Mouse (Mus musculus): ENCODE measurements around the gene Mei1.

Mei1 gene

GRCm38 (mm10) chr15:82152022-82152421 lies 82.2 kb downstream of the Mei1 start:
- DNase-seq (ENCODE audit: low spot score) = no peak

- no peak for DNase-seq (ENCODE audit: low spot score)
Observed at GRCm38 (mm10) chr15:82152435-82152834, 82.6 kb downstream of the Mei1 start.

- no peak for DNase-seq (ENCODE audit: low spot score)
Observed at GRCm38 (mm10) chr15:82156298-82156697, 86.5 kb downstream of the Mei1 start.

- DNase-seq (ENCODE audit: low spot score) = no peak
Observed at GRCm38 (mm10) chr15:82156902-82157301, 87.1 kb downstream of the Mei1 start.

DNA sequence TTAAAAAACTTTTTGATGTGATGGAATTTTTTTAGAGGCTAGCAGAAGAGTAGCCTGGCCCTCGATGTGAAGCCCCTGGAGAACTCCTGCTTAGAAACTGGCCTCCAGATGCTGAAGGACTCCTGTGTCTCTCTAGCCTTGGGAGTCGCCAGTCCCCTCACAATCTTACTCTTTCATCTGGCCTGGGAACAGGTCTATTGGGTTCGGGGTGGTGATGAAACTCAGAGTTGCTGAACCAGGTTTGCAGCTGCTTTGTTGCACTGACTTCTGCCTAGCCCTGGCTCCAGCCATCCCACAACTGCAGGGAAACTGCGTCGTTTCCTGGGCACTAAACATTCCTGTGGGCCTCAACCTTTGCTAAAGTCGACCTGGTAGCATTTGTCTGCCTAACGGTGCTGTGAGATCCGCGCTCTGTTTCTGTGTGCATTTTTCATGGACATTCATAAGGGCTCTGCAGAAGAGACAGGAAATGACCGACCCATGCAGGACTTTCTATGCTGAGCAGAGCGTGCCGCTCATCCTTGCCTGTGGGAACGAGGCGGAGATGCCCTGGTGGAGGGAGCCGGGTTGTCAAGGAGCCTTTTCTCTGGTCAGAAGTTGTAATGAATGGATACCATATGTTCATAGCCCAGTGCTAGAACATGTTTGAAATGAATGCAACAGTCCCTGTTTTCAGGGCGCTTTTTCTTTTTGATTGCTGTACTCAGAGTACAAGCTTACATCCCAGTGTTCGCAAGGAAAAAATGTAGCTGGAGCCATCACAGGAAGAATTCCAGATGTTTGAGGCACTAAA lies 88.6 kb downstream of the Mei1 start:
- DNase-seq (ENCODE audit: low spot score) = peak; percentile 42

DNA sequence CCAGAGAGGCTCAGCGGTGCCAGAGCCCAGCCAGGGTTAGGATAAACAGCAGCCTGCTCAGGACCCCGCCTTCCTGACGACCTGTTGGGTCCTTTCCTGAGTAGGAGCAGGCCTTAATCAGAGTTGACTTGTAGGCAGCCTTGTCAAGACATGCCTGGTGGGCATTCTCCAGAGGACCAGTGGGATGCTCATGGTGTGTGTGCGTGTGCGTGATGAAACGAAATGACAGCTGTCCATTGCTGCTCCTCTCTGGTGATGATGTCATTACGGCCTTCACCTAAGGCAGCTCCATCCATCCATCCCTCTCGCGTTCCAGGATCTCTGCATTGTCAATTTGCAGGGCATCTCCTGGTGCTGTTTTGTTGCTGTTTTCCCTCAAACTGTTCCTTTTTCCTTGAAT lies 89.7 kb downstream of the Mei1 start:
- no peak for DNase-seq (ENCODE audit: low spot score)

DNA sequence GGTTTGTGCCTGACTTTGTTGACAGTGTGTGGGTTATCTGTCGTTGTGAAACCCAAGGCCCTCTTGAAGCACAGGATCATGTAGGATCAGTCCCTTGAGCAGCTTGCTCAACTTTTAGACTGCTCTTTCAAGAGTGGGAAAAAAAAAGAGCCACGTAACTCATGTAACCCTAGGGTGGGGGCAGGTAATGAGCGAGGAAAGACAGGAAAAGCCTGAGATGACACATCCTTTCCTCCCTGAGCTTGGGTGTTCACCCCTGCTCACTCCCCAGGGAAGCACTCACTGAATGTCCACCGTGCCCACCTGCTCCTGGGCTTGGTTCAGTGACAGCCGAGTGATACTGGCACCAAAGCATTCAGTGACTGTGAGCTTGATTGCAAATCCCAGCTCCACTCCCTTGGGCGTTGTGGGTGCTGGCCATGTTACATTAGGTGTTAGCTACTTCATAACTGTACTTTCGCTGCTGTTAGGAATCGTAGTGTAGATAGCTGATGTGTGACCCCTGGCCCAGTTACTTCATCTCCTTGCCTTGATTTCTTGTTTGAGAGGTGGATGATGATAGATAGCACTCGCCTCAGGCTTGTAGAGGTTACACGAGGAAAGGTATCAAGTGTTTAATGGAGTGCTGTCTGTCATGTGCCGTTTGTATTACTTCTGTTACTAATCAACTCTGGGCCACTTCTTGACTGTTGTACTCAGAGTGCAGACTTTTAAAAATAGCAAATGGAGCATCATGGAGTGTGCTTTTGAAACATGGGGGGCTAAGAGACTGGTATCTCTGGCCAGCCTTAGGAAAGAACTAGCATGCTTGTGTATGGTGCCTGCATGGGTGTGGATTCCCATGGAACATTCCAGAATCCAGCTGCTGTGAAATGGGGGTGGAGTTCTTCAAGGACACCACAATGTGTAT lies 91.2 kb downstream of the Mei1 start:
- DNase-seq (ENCODE audit: low spot score) = no peak

DNA sequence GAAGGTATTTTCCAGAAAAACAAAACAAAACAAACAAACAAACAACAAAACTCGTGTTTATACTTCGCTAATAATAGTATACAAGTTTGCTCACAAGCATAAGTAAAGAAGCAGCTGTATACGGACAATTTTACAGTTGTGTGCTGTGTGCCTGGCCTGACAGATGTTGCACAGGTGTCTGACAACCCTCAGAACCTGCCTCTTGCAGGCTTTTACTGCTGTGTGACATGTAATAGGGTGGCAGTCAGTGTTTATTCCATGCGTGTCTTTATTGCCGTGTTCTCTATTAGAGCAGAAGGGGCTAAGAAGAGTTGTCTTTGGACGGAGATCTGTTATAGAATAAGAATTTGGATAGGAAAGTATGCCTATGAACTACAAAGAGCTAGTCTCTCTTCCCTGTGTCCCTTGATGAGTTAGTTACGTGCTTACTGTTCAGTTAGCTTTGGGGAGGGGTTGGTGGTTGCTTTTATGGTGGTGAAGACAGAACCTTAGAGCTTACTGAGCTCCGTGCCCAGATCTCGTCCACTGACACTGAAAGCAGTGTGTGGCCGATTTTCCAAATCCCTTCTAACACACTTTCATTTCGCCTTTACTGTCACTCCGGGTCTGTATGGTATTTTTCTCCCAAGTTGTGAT lies 92.3 kb downstream of the Mei1 start:
- no peak for DNase-seq (ENCODE audit: low spot score)

GRCm38 (mm10) chr15:82163356-82164060 lies 93.7 kb downstream of the Mei1 start:
- DNase-seq (ENCODE audit: low spot score) = no peak

DNA sequence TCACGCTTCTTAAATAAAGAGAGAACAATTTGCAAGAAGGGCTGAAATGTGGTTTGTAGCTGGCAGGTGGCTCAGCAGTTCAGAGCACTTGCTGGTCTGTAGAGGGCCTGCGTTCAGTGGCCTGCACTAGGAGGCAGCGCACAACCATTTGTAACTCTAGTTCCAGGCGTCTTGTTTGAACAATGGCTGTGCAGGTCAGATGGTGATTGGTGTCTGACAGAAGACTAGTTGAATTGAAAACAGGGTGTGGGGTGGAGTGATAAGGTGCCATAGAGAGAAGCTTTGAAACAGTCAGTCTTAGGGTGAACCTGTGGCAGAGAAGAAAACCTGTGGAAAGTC lies 94.2 kb downstream of the Mei1 start:
- no peak for DNase-seq (ENCODE audit: low spot score)

DNA sequence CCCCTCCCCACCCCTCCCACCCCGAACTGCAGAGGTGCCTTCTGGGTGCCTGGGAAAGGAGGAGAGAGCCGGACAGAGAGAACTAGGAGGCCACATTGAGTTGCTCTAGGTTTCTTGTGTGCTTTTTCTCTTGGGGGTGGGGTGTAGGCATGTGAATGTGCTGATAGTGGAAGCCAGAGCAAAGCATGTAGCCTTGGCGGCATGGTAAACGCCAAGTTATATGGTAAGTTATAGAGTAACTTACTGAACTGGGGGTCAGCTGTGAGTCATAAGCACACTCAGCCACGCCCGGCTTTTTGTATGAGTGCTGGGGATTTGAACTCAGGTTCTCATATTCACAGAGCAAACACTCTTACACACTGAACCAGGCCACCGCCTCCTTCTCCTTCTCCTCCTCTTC lies 94.7 kb downstream of the Mei1 start:
- DNase-seq (ENCODE audit: low spot score) = no peak

GRCm38 (mm10) chr15:82165332-82166239 lies 95.8 kb downstream of the Mei1 start:
- peak; percentile 86 for DNase-seq (ENCODE audit: low spot score)

DNA sequence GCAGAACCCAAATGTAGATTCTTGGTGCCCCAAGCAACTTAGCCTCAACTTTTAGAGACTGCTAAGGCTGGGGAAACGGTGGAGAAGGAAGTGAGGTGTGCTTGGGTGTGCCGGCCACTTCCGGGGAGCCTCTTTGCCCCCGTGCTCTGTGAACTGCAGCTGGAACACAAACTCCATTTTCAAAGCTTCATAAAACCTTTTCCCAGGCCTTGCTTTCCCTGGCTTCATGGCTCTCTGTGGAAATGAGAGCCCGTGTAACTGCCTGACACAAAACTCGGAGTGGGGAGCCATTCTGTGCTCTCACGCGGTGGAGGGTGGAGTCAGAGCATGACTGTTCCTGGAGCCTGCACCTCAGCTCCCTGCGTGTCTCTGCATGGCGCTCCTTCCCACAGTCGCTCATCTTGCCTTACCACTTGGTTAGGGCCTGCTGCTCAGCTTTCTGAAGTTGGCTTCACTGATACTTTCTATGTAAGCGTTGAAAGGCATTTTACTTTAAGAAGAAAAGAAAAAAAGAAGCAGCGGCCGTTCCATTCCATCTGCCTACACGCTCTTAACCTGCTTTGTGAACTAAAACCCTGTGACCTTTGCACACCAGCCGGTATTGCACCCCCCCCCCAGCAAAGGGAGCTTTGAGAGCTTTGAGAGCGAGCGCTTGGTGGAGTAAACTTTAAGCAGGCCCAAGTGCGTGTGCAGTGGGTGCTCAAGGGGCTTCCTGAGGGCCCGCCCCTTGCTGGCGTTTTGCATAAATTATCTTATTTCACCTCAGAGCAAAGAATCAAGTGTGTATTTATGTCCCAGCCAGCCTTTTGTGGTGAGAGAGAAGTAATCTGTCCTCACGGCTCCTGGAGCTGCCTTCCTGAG lies 96.7 kb downstream of the Mei1 start:
- DNase-seq (ENCODE audit: low spot score) = peak; percentile 35

DNA sequence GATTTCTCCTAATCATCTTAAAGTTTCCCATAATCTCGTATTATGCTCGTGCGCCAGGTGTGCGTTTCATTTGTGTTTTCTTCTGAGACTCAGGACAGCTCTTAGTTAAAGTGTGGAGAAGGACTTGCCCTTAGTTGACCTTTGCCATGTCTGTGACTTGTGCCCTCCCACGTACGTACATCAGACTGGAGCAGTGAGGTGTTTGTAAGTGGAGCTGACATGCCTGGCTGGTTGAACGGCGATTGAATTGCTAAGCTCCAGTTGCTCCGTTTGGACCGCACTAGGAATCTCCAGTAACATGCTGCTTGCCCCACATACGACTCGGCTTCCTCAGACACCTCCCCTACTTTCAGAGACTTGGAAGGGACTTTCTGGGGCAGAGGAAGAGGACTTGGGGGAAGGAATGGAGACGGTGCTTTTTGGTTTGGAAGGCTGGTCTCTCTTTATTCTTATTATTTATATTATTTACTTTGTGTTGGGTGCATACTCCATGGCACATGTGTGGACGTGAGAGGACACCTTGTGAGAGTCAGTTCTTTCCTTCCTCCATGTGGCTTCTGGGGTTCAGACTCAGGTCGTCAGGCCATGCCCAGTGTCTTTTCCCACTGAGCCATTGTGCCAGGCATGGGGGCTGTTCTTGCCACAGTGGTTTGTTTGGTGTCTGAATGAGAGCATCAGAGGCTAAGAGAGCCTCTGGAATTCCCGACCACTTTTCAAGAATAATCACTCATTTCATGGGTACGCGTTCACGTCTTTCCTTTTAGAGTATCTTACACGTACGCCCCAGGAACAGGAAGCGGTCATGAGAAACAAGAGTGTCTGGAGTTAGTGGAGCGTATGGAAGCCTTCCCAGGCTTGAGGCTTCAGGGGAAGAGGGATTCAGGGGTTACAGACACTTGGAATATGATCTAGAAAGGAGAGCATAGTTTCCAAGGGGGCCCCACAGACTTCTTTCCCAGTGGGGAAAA lies 97.7 kb downstream of the Mei1 start:
- DNase-seq (ENCODE audit: low spot score) = no peak

DNA sequence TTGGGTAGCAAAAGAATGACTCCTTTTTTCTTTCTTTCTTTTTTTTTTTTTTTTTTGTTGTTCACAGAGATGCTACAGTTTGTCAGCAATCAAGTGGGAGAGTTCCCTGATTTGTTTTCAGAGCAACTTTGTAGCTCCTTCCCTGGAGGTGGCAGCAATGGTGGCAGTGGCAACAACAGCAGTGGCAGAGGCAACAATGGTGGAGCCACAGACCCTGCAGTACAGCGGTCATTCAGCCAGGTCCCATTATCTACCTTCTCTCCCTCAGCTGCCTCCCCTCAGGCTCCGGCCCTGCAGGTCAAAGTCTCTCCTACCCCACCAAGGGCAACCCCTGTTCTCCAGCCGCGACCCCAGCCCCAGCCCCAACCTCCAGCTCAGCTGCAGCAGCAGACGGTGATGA lies 99.9 kb downstream of the Mei1 start:
- no peak for DNase-seq (ENCODE audit: low spot score)

- no peak for DNase-seq (ENCODE audit: low spot score)
Observed at GRCm38 (mm10) chr15:82170437-82171377, 100.9 kb downstream of the Mei1 start.

GRCm38 (mm10) chr15:82172648-82173047 lies 102.9 kb downstream of the Mei1 start:
- no peak for DNase-seq (ENCODE audit: low spot score)

- no peak for DNase-seq (ENCODE audit: low spot score)
Observed at GRCm38 (mm10) chr15:82175091-82175490, 105.3 kb downstream of the Mei1 start.
